Mouse (Mus musculus) heart, adult 2 months (tissue): ENCODE data around the gene Rimbp2.
"Not testable (repeated sequence)": the region's sequence is repeated elsewhere in the genome, so short reads cannot be mapped to it uniquely, and the experiment has no call there.

ENCODE experiments used
- CTCF ChIP-seq: fragments of 200-600 bp; IDR thresholded peaks from 2 replicates; pipeline ENCODE4 v1.8.1; 2022; ENCODE audit warnings: antibody characterized with exemption, mild to moderate bottlenecking, moderate library complexity
- EP300 ChIP-seq: fragments of 200-500 bp; IDR thresholded peaks from 2 replicates; pipeline ENCODE4 v1.6.1; 2011; ENCODE audit warnings: low read depth, low read length, control low read depth; ENCODE audit not compliant: insufficient read depth
- POLR2A ChIP-seq: fragments of 200-500 bp; IDR thresholded peaks from 2 replicates; pipeline ENCODE4 v1.6.1; 2011; ENCODE audit warnings: mild to moderate bottlenecking, low read depth, low read length, control low read depth; ENCODE audit not compliant: insufficient read depth

GRCm38 (mm10) chr5:128954371-128954770, 1.1 kb upstream of the Rimbp2 start:
- TF ChIP-seq CTCF: peak; percentile 51
- TF ChIP-seq POLR2A, EP300: not testable (repeated sequence)
